Mouse (Mus musculus) layer of hippocampus, postnatal 25 days (tissue): ENCODE results near the gene Defa21. TPM values are rescaled to one million over a fixed set of nuclear protein-coding genes. Genes with fewer than 3 reads are reported as not detected.
"Not testable (repeated sequence)": the region's sequence is repeated elsewhere in the genome, so short reads cannot be mapped to it uniquely, and the experiment has no call there.

ENCODE experiments used
- DNase-seq, 2 experiments: peaks; one replicate each; pipeline ENCODE4 v3.0.0; 2022; ENCODE audit warnings: mixed read lengths in 2 of 2, low spot score in 1 of 2; ENCODE audit errors: extremely low spot score in 1 of 2
- total RNA-seq, 2 experiments: library from RNA; stranded (reverse); gene quantifications; 2 replicates each; pipeline ENCODE4 v1.2.3; 2021

Gene Defa21
- not detected for total RNA-seq

- not testable (repeated sequence) for DNase-seq
Measured at GRCm38 (mm10) chr8:21025245-21025644, at the start of gene Defa21. TSS of gene Defa21 (plus strand) at chr8:21025545.

DNA sequence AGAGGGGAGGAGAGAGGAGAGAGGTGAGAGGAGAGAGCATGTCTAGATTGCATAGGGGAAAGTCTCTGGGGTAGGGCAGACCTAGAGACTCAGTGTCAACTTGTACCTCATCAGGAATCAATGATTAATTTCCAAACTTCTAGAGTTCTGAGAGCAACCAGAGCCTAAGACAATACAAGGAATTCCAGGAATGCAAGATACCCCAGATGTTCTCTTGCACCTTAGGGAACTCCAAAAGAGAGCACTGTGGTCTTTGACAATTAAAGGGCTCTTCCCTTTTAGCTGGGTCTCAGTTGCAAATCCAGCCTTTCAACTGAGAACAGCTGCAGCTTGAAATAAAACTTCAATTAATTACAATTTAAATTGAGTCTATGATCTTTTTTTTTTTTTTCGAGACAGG lies 45.5 kb upstream of the Defa21 start:
- DNase-seq, result no peak

GRCm38 (mm10) chr8:20994042-20994441 lies 31.3 kb upstream of the Defa21 start:
- DNase-seq, result not testable (repeated sequence)

- no peak for DNase-seq
Measured at GRCm38 (mm10) chr8:20996776-20997175, 28.6 kb upstream of the Defa21 start.

- no peak for DNase-seq
Measured at GRCm38 (mm10) chr8:20997291-20997690, 28.1 kb upstream of the Defa21 start.

- peak in 1 of 2 experiments; percentile 15 for DNase-seq
Measured at GRCm38 (mm10) chr8:21001171-21001570, 24.2 kb upstream of the Defa21 start.

DNA sequence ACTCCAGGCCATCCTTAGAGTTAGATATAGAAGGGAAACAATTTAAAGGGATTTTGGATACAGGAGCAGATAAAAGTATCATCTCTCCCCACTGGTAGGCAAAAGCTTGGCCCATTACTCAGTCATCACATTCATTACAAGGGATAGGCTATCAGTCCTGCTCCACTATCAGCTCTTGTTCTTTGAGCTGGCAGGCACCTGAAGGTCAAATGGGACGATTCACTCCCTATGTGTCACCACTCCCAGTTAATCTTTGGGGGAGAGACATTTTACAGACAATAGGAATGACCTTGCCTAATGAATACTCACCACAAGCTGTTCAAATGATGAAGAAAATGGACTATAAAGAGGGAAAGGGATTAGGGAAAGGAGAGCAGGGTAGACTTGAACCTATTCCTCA lies 18.5 kb upstream of the Defa21 start:
- no peak for DNase-seq

GRCm38 (mm10) chr8:21008578-21008977 lies 16.8 kb upstream of the Defa21 start:
- not testable (repeated sequence) for DNase-seq

DNA sequence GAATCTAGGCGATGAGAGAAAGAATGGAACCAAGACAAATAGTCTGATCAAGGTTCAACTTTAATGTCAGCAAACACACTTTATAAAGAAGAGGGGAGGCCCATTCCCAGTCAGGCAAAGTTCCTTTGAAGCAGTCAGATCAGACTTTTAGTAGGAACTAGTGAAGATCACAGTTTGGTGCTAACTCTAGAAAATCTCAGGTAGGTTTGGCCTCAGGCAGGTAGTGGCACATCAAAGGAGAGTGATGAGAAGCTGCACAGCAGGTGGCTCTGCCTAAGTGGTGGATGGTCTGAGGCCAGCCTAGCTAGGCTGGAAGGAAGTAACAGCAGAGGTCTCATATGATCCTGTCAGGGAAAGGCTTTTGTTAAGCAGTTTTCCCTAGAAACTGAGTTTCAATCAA lies 14.8 kb upstream of the Defa21 start:
- not testable (repeated sequence) for DNase-seq

GRCm38 (mm10) chr8:21054747-21055146 lies 29.4 kb downstream of the Defa21 start, which contains the start of gene Defa23:
TSS of gene Defa23 (plus strand) at chr8:21055047.
- not testable (repeated sequence) for DNase-seq

GRCm38 (mm10) chr8:21064738-21065137 lies 39.4 kb downstream of the Defa21 start, which contains the start of gene Defa35:
TSS of gene Defa35 (plus strand) at chr8:21065038.
- not testable (repeated sequence) for DNase-seq

Other genes starting within 250 kb of the Defa21 start
- gene Defb33, start 132.9 kb upstream of the Defa21 start, total RNA-seq, result not detected
- not detected for gene Gm15056, start 122.9 kb upstream of the Defa21 start, total RNA-seq
- gene Gm6040, start 103.5 kb upstream of the Defa21 start, total RNA-seq, result not detected
- not detected for gene AY761185, start 80.8 kb upstream of the Defa21 start, total RNA-seq
- not detected for gene Defa23, start 29.5 kb downstream of the Defa21 start, total RNA-seq
- gene Defa35, start 39.5 kb downstream of the Defa21 start, total RNA-seq, result not detected
- not detected for gene Defa25, start 58.9 kb downstream of the Defa21 start, total RNA-seq
- gene Gm14851, start 70.5 kb downstream of the Defa21 start, total RNA-seq, result not detected
- gene Defa30, start 109.1 kb downstream of the Defa21 start, total RNA-seq, result not detected
- not detected for gene Defa22, start 136.7 kb downstream of the Defa21 start, total RNA-seq
- gene Defa31, start 166.1 kb downstream of the Defa21 start, total RNA-seq, result not detected
- not detected for gene Gm15293, start 176.0 kb downstream of the Defa21 start, total RNA-seq
- not detected for gene Gm15292, start 224.2 kb downstream of the Defa21 start, total RNA-seq